Mouse (Mus musculus) megakaryocyte, embryonic 14.5 days (primary cell): ENCODE measurements around the gene Fsd1l.

ENCODE experiments used
- FLI1 ChIP-seq: IDR thresholded peaks from 2 replicates; pipeline ENCODE4 v1.6.1; 2012; ENCODE audit warnings: low read length, inconsistent platforms, mixed read lengths
- GATA1 ChIP-seq: IDR thresholded peaks from 3 replicates; pipeline ENCODE4 v1.6.1; 2012; ENCODE audit warnings: mixed read lengths, low read length, inconsistent platforms, borderline replicate concordance

DNA sequence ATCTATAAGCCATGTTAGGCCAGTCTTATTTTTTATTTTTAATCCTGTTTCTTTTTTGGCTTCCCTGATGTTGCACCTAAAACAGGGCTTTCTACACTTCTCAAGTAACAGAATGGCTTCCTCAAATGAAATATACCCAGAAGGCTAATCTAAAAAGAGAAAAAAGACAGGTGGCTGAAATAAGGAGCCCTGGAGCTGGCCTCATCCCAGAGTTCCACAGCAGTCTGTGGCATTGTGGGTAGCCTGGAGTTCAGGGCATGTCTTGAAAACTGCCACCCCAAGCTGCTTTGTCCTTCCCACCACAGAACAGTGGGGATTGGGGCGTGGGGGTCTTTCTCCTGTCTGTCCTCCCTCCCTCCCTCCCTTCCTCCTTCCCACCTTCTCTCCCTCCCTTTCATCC lies 60.1 kb downstream of the Fsd1l start:
- TF ChIP-seq GATA1: no peak
- TF ChIP-seq FLI1: no peak
